Mouse (Mus musculus) fibroblast of lung, adult 2 months (primary cell): Measurements from ENCODE around the gene Olfr470.
"Not testable (repeated sequence)": the region's sequence is repeated elsewhere in the genome, so short reads cannot be mapped to it uniquely, and the experiment has no call there.

Experiments
- DNase-seq: peaks from one replicate; pipeline ENCODE4 v3.0.0-alpha.2; 2011; ENCODE audit warnings: low read depth

Olfr470 gene

DNA sequence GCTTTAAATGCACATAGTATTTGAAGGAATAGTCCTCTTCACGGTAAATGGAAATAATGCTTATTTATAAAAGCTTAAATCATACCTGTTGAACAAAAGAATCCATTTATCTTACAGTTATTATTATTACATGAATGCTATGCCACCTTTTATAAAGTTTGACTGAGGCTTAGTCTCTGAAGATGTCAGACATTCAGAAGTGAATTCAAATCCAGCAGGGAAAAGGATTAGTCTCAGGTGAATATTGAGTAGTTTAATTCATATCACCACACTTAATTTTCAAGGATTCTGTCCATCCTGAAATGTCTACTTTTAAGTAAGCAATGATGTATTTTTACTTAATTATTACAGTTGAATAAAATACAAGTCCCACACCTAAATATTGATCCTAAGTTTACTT lies at the start of gene Olfr470:
TSS of gene Olfr470 (minus strand) at position 101 of the 400 bp plus-strand sequence.
- DNase-seq = not testable (repeated sequence)

DNA sequence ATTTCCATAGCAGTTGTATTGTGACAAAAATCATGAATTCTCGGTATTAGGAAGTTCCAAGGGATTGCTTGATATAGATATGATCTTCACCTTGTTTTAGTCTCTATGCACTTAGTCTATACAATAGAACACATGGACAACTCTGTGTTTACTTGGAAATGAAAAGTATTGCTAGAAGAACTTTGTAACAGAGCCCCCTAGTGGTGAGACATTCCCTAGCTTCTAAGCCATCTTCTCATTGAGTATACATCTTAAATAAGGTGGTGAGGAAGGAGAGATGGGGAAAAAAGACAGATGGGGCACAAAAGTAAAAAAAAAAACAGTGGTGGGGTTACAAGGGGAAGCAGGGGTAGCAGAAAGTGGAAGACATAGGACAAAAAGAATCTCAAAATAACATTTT lies 5.6 kb downstream of the Olfr470 start:
- no peak for DNase-seq

- not testable (repeated sequence) for DNase-seq
Measured at GRCm38 (mm10) chr7:107825441-107825840, 21.8 kb downstream of the Olfr470 start, which contains the start of gene Olfr469. Gene Olfr469 (minus strand): TSS chr7:107825541.

DNA sequence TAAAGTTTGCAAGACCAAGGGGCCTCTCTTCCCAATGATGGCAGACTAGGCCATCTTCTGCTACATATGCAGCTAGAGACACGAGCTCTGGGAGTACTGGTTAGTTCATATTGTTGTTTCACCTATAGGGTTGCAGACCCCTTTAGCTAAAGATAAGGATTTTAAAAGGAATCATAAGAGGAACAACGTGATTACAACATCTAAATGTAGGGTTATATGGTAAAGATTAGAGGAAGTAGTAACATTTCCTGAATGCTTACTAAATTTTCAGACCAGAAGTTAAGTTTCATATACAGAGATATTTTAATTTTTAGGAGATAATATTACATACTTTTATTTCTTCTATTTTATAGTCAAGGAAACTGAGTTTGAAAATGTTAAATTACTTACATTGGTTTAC lies 23.4 kb downstream of the Olfr470 start:
- not testable (repeated sequence) for DNase-seq

- DNase-seq = no peak
Measured at GRCm38 (mm10) chr7:107819442-107819841, 27.8 kb downstream of the Olfr470 start.

DNA sequence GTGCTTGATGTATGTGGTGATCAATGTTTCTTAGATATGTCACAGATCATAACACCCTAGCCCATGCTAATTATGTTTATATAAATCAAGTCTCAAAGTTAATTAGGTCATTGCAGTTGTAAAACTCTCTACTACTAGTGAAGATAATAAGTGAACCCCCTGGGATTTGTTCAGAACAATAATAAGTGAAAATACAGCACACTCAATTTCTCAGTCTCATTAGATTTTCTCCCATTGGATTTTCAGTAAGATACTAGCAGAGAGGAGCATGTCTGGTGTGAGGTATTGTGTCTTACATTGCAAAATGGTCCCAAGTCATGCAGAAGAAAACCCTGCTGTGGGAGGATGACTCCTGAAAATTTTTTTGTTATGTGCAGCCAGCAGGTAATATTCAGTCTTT lies 35.3 kb downstream of the Olfr470 start, which contains the start of gene Olfr467:
TSS of gene Olfr467 (plus strand) at position 301 of the 400 bp plus-strand sequence.
- DNase-seq = no peak

DNA sequence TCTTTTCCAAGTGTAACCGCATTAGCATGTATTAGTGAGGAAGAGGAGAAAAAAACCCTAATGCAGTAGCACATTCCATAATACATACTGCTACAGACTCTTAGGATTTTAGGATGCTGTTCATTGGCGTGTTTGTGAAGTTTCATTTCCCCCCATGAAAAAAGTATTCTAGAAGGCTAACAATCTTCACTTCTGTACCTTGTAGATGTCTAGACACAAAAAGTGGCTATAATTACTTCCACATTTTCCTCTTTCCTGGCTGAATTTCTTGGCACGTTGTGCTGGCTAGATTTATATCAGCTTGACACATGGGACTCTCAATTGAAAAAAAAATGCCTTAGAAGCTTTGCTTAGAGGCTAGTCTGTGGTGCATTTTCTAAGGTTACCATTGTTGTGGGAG lies 45.2 kb downstream of the Olfr470 start:
- no peak for DNase-seq

GRCm38 (mm10) chr7:107801108-107801507 lies 46.2 kb downstream of the Olfr470 start, which contains the start of gene Ovch2:
Gene Ovch2 (minus strand): TSS chr7:107801208.
- no peak for DNase-seq

GRCm38 (mm10) chr7:107796500-107796899 lies 50.8 kb downstream of the Olfr470 start:
- DNase-seq = no peak
